Comparison of ENCODE assay signal across 9 mouse cellular contexts in the genomic region with DNA sequence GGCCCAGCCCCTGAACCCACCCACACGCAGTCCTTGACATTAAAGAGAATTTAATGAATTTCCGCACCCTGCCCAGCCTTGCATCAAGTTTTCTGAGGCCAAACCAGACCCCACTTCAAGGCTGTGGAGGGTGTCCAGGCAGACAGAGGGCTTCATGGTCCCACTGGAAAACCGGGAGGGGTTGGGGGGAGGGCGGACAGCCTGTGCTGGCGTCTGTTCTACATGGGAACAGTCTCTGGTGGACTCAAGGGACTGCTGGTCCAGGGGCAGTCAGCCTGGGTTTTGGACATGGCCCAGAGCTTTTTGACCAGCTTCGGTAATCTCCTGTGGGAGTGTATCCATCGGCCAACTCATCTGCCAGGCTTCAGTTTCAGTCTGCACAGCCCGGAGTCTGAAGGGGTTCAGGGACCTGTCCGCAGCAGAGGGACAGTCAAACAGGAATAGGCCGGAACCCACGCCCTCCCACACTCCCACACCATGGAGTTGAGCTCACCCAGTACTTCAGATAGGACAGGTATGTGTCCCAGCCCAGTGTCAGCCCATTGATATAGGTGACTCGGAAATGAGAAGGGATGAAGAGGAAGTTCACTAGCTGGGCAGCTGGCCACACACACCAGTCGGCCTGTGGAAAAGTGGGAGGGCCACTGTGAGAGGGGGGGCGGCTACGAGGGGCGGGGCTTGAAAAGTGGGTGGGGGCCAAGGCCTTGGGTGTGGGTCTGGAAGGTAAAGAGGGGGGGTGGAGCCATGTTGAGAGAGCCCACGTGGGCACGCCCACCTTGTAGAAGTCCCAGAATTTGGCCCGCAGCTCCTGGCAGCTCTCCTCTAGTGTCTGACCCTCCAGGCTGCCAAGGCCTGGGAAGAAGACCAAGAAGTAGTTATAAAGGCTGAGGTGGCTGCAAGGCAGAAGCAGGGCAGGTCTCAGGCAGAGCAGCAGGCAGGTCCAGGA. TPM values are rescaled to one million over a fixed set of nuclear protein-coding genes. Genes with fewer than 3 reads are reported as not detected.
DNase-seq lines count a peak whose midpoint lies in the region; ATAC-seq lines count a peak whose summit lies in the region.
"Had no signal": no experiment of that assay in that cellular context is flagged by ENCODE, and none has a peak within 500 bp of the region (broad histone marks: within the 10 kb centered on the region; RNA-seq: fewer than 3 reads in every experiment).

No protein-coding gene starts in this region.

- no peaks in the 10 kb centered on the region for H3K9me3 ChIP-seq in heart, embryonic 10.5 days
- no peaks in the 10 kb centered on the region for H3K9me3 ChIP-seq in embryonic facial prominence, embryonic 15.5 days (replicated peaks)
- no peaks in the 10 kb centered on the region for H3K9me3 ChIP-seq in liver, embryonic 11.5 days (ENCODE audit: control insufficient read depth, low read length)
- no peaks in the 10 kb centered on the region for H3K9me3 ChIP-seq in stomach, embryonic 16.5 days (replicated peaks; ENCODE audit: control insufficient read depth, low read length)

- peak overlapping the region; percentile 95; the same call in 1 of the 2 replicates for H3K4me2 ChIP-seq in embryonic facial prominence, embryonic 15.5 days (replicated peaks)
- H3K4me2 ChIP-seq in liver, embryonic 11.5 days, result peak overlapping the region; percentile 99
- no peak overlapping the region for H3K4me2 ChIP-seq in stomach, embryonic 16.5 days (ENCODE audit: low read depth, low read length)

- no peak overlapping the region for H3K27ac ChIP-seq in heart, embryonic 10.5 days
- H3K27ac ChIP-seq in embryonic facial prominence, embryonic 15.5 days (replicated peaks), result no peak overlapping the region
- no peak overlapping the region for H3K27ac ChIP-seq in liver, embryonic 11.5 days (ENCODE audit: low read depth, low read length)
- H3K27ac ChIP-seq in stomach, embryonic 16.5 days (ENCODE audit: low read length), result no peak overlapping the region; the same call in 1 of the 2 replicates

- H3K36me3 ChIP-seq in heart, embryonic 10.5 days, result peaks cover 33% of the 10 kb centered on the region
- peaks cover 30% of the 10 kb centered on the region for H3K36me3 ChIP-seq in embryonic facial prominence, embryonic 15.5 days
- H3K36me3 ChIP-seq in liver, embryonic 11.5 days (ENCODE audit: control insufficient read depth, insufficient read depth, low read length), result no peaks in the 10 kb centered on the region; the same call in 1 of the 2 replicates
- peaks cover 7% of the 10 kb centered on the region; the same call in 1 of the 2 replicates for H3K36me3 ChIP-seq in stomach, embryonic 16.5 days (ENCODE audit: control insufficient read depth, insufficient read depth, low read length)

- H3K9ac ChIP-seq in embryonic facial prominence, embryonic 15.5 days, result 0 out of 2 replicates have a peak overlapping the region, but pooled peaks have one; percentile 4
- peak overlapping the region; percentile 90; the same call in 1 of the 2 replicates for H3K9ac ChIP-seq in liver, embryonic 11.5 days (ENCODE audit: low read depth, low read length)
- H3K9ac ChIP-seq in stomach, embryonic 16.5 days (ENCODE audit: low read length), result peak overlapping the region; percentile 33; the same call in 1 of the 2 replicates

- WGBS in heart, embryonic 10.5 days, result 65% methylated on average over 19 of the region's 19 CpGs
- WGBS in embryonic facial prominence, embryonic 15.5 days, result 65% methylated on average over 19 of the region's 19 CpGs
- 69% methylated on average over 19 of the region's 19 CpGs for WGBS in liver, embryonic 11.5 days
- 58% methylated on average over 19 of the region's 19 CpGs for WGBS in stomach, embryonic 16.5 days

- ATAC-seq in embryonic facial prominence, embryonic 15.5 days (ENCODE audit: insufficient number of reproducible peaks, low FRiP score, low TSS enrichment, low read depth), result no peak
- ATAC-seq in liver, embryonic 11.5 days (replicated peaks; ENCODE audit: low FRiP score), result no peak
- ATAC-seq in stomach, embryonic 16.5 days (ENCODE audit: insufficient read depth, low FRiP score), result no peak

- peak; percentile 96 for DNase-seq in heart, adult 11 months
- DNase-seq in heart, embryonic 10.5 days (ENCODE audit: low spot score), result no peak
- DNase-seq in spleen, adult 18-20 months, result peak; percentile 2 to 7
- no peak for DNase-seq in spleen, postnatal 36 days (ENCODE audit: low spot score in 2 of 2)
- no peak for DNase-seq in liver, embryonic 11.5 days (ENCODE audit: low spot score)
- no peak for DNase-seq in spleen, postnatal 14 days (ENCODE audit: low spot score in 2 of 2)

- H3K27me3 ChIP-seq in heart, embryonic 10.5 days (ENCODE audit: insufficient read depth, poor library complexity, severe bottlenecking), result 0 out of 2 replicates have a peak, but pooled peaks cover 5% of the 10 kb centered on the region
- no peaks in the 10 kb centered on the region for H3K27me3 ChIP-seq in embryonic facial prominence, embryonic 15.5 days
- H3K27me3 ChIP-seq in liver, embryonic 11.5 days (replicated peaks; ENCODE audit: control insufficient read depth, insufficient read depth, low read length), result no peaks in the 10 kb centered on the region
- no peaks in the 10 kb centered on the region for H3K27me3 ChIP-seq in stomach, embryonic 16.5 days (ENCODE audit: control insufficient read depth, insufficient read depth, low read length)

- no peak overlapping the region for H3K4me3 ChIP-seq in heart, embryonic 10.5 days
- H3K4me3 ChIP-seq in embryonic facial prominence, embryonic 15.5 days (replicated peaks), result no peak overlapping the region
- H3K4me3 ChIP-seq in liver, embryonic 11.5 days (ENCODE audit: low read depth, low read length), result peak overlapping the region; percentile 3
- no peak overlapping the region for H3K4me3 ChIP-seq in stomach, embryonic 16.5 days (replicated peaks; ENCODE audit: low read length)

- peaks cover 58% of the 10 kb centered on the region for H3K4me1 ChIP-seq in heart, embryonic 10.5 days
- peaks cover 44% of the 10 kb centered on the region for H3K4me1 ChIP-seq in embryonic facial prominence, embryonic 15.5 days
- H3K4me1 ChIP-seq in liver, embryonic 11.5 days (replicated peaks; ENCODE audit: control insufficient read depth, insufficient read depth, low read length), result peaks cover 46% of the 10 kb centered on the region
- peaks cover 32% of the 10 kb centered on the region for H3K4me1 ChIP-seq in stomach, embryonic 16.5 days (ENCODE audit: control insufficient read depth, insufficient read depth, low read length)

RNA-seq across cellular contexts. Expression of gene Mpv17l2, which starts 1.9 kb away (rescaled TPM):
- 39.0 and 44.6 TPM in 2 replicates for polyA plus RNA-seq in heart, embryonic 10.5 days (2016; fragmentation: Nextera tagmentation; extraction: Ambion mirVana)
- polyA plus RNA-seq in embryonic facial prominence, embryonic 15.5 days (2015; fragmentation: Nextera tagmentation; extraction: Ambion mirVana), result 41.7 and 42.3 TPM in 2 replicates
- 67.7 and 76.4 TPM in 2 replicates for polyA plus RNA-seq in liver, embryonic 11.5 days (2014; fragmentation: Nextera tagmentation; extraction: Ambion mirVana)
- polyA plus RNA-seq in stomach, embryonic 16.5 days (2015; fragmentation: Nextera tagmentation; extraction: Ambion mirVana), result 47.6 and 54.3 TPM in 2 replicates

RNA-seq across cellular contexts. Expression of gene Rab3a, which starts 4.4 kb away (rescaled TPM):
- 11.2 and 14.2 TPM in 2 replicates for polyA plus RNA-seq in heart, embryonic 10.5 days (2016; fragmentation: Nextera tagmentation; extraction: Ambion mirVana)
- polyA plus RNA-seq in embryonic facial prominence, embryonic 15.5 days (2015; fragmentation: Nextera tagmentation; extraction: Ambion mirVana), result 22.7 and 28.6 TPM in 2 replicates
- polyA plus RNA-seq in liver, embryonic 11.5 days (2014; fragmentation: Nextera tagmentation; extraction: Ambion mirVana), result 6.3 and 6.9 TPM in 2 replicates
- 23.4 and 23.8 TPM in 2 replicates for polyA plus RNA-seq in stomach, embryonic 16.5 days (2015; fragmentation: Nextera tagmentation; extraction: Ambion mirVana)

RNA-seq across cellular contexts. Expression of gene Pik3r2, which starts 17.6 kb away (rescaled TPM):
- polyA plus RNA-seq in heart, embryonic 10.5 days (2016; fragmentation: Nextera tagmentation; extraction: Ambion mirVana), result 40.6 and 43.5 TPM in 2 replicates
- 92.5 and 94.3 TPM in 2 replicates for polyA plus RNA-seq in embryonic facial prominence, embryonic 15.5 days (2015; fragmentation: Nextera tagmentation; extraction: Ambion mirVana)
- 41.5 and 44.6 TPM in 2 replicates for polyA plus RNA-seq in liver, embryonic 11.5 days (2014; fragmentation: Nextera tagmentation; extraction: Ambion mirVana)
- 57.6 and 60.8 TPM in 2 replicates for polyA plus RNA-seq in stomach, embryonic 16.5 days (2015; fragmentation: Nextera tagmentation; extraction: Ambion mirVana)

RNA-seq across cellular contexts. Expression of gene Pde4c, which starts 35.4 kb away (rescaled TPM):
- polyA plus RNA-seq in heart, embryonic 10.5 days (2016; fragmentation: Nextera tagmentation; extraction: Ambion mirVana), result 0.45 and 0.48 TPM in 2 replicates
- polyA plus RNA-seq in embryonic facial prominence, embryonic 15.5 days (2015; fragmentation: Nextera tagmentation; extraction: Ambion mirVana), result 0.16 and 0.29 TPM in 2 replicates
- 0.83 and 1.3 TPM in 2 replicates for polyA plus RNA-seq in liver, embryonic 11.5 days (2014; fragmentation: Nextera tagmentation; extraction: Ambion mirVana)
- polyA plus RNA-seq in stomach, embryonic 16.5 days (2015; fragmentation: Nextera tagmentation; extraction: Ambion mirVana), result 0.23 and 0.84 TPM in 2 replicates

RNA-seq across cellular contexts. Expression of gene Gm3336, which starts 40.5 kb away (rescaled TPM):
- not detected in 2 replicates for polyA plus RNA-seq in heart, embryonic 10.5 days (2016; fragmentation: Nextera tagmentation; extraction: Ambion mirVana)
- polyA plus RNA-seq in embryonic facial prominence, embryonic 15.5 days (2015; fragmentation: Nextera tagmentation; extraction: Ambion mirVana), result not detected in 2 replicates
- 0.15 TPM in 1 of 2 replicates, not detected in the other for polyA plus RNA-seq in liver, embryonic 11.5 days (2014; fragmentation: Nextera tagmentation; extraction: Ambion mirVana)
- 2.0 and 4.2 TPM in 2 replicates for polyA plus RNA-seq in stomach, embryonic 16.5 days (2015; fragmentation: Nextera tagmentation; extraction: Ambion mirVana)
- polyA plus RNA-seq: lung, embryonic 16.5 days had no signal

Comparison
In these comparisons a context has a peak if more than half of its experiments do, and no peak if none do; other contexts are left out.
1. DNase-seq: peak in heart, adult 11 months (single experiment) and spleen, adult 18-20 months (2 of 2); none in heart, embryonic 10.5 days (single experiment), spleen, postnatal 36 days (0 of 2), liver, embryonic 11.5 days (single experiment) and spleen, postnatal 14 days (0 of 2).
2. H3K9ac ChIP-seq: peak in every context shown above with its lines; median percentile 90 in liver, embryonic 11.5 days; 33 in stomach, embryonic 16.5 days; 4 in embryonic facial prominence, embryonic 15.5 days.